Mouse (Mus musculus) CD4-positive, CD25-positive, alpha-beta regulatory T cell, adult 4 months (primary cell): ENCODE measurements around the gene Fam122c. TPM values are rescaled to one million over a fixed set of nuclear protein-coding genes. Genes with fewer than 3 reads are reported as not detected.

ENCODE experiments used
- polyA plus RNA-seq, 2 experiments: library from polyadenylated mRNA; unstranded; fragments of 100-300 nt; shearing (Covaris generic); gene quantifications; one replicate each; pipeline ENCODE4 v1.2.1; 2017

Fam122c gene
- polyA plus RNA-seq, 2 experiments from 2014 or later = not detected

Other genes with a start within 250 kb of the Fam122c start
- not detected for gene Plac1, start 33.3 kb upstream of the Fam122c start, polyA plus RNA-seq
- gene Fam122b, start 3.6 kb upstream of the Fam122c start, polyA plus RNA-seq = 1 to 10 TPM; 3.4 to 4.8 TPM
- 10 to 100 TPM; 20.4 to 24.8 TPM for gene Mospd1, start 97.1 kb downstream of the Fam122c start, polyA plus RNA-seq
- not detected for gene Etd, start 161.5 kb downstream of the Fam122c start, polyA plus RNA-seq